Mouse (Mus musculus): Measurements from ENCODE around the gene Zfp687. TPM values are rescaled to one million over a fixed set of nuclear protein-coding genes. Genes with fewer than 3 reads are reported as not detected.

Zfp687 gene
- polyA plus RNA-seq, 1 experiment = 14.0 TPM

DNA sequence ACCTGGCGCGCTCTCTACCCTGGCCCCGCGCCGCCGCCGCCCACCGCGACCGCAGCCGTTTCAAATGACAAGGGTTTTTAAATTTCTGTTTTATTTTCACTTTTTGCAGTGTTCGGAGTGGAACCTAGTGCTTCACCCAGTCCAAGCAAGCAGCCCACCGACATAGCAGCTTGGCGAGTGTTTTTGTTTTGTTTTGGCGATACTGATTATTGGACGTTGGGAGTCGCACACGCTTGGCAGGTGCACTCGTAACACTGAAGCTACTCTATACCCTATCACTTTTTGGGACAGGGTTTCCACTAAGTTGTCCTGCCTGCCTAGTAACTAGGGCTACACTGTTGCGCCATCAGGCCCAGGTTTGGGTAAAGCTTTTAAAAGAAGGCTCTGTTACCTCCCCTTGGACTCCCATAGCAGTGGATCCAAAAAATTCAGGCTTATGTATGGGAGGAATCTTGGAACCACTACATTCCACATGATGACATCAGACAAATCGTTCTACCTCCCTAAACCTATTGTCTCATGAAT lies 1.3 kb upstream of the Zfp687 start:
- DNase-seq (ENCODE audit: low spot score) = no peak

DNA sequence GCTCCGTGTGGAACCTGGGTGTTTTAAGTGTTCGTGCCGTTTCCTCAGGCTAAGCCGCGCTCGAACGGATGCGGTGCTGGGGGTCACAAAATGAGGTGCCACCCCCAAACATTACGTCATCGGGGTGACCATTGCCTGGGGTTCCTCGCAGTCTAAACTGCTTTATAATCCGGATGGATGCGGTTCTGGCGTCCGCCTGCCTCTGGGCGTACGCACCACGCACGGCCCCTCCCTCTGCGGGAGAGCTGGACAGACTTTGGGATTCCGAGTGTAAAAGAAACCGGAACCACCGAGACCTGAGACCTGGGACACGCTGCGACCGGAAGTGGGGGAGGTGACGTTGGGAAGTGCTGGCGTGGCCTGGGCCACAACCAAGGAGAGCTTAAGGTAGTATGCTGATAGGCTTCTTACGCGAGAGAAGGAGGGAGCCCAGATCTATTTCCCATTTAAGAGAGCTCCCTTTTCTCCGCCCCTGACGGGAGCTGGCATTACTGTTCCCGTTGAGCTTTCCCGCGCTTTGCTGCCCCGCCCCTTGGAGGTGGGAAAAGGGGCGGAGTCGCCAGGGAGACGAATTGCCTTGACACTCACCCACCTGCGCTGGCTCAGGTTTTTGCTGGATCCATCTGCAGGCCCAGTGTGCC lies 763 bp upstream of the Zfp687 start:
- DNase-seq (ENCODE audit: low spot score) = peak; percentile 86

DNA sequence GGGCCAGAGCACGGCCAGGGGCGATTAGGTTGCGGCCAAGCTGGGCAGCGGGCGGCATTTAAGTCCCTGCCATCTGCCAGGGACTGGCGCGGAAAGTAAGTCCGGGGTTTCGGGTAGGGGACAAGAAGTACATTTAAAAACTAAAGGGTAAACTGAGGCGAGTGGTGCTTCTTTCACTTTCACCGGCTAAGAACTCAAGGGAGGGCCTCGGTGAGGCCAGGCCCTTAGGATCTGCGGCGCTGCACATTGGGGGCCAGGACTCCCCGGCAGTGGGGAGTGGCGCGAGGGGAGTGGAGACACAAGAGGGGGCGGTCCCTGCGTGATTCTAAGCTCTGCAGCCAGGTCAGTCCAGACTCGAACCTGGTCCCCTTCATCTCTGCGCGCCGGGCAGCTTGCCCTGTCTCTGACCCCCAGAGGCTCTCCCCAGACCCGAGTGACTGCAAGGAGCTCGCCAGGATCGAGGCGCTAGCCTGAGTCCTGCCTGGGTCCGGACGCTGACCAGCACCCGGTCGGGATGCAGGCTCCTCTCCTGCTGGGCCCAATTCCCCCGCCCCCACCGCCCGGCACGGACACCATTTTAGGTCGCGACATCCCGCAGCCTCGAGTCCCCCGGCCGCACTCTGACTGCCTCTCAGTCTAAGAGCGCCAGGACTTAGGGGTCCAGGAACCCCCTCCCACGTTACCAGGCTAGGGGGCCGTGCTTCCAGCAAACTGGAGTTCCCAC lies 658 bp downstream of the Zfp687 start:
- no peak for DNase-seq (ENCODE audit: low spot score)

DNA sequence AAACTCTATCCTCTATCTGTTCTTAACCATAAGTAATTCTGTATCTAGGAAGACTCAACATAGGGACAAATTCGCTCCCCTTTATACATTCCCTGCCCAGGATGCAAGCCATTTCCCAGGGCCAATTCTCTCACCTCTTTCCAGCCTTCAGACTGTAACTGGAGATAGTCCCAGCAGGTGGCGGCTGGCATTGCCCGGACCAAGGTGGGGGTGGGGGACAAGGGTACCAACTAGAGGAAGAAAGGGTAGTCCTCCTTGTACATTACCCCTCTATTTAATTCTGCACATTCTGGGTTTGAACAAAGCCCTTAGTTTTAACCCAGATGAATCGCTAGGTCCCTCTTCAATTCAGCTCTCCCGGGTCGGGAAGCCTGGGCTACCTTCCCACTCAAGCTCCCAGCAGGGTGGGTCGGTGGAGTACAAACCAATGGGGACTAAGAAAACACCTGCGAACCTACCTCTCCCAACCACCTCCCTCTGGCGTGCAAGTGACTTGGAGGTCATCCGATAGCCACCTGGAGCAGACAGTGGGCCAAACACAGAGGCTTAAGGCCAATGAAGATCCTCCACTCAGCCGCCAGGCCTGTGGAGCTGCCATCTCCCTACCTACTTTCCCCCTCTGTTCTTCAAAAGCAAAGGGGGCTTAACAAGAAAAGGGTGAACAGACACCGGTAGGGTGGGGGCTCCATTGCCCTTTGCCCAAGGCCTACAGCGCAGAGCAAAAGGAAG lies 1.4 kb downstream of the Zfp687 start:
- no peak for DNase-seq (ENCODE audit: low spot score)

GRCm38 (mm10) chr3:95012982-95013381 lies 2.3 kb downstream of the Zfp687 start:
- DNase-seq (ENCODE audit: low spot score) = no peak

DNA sequence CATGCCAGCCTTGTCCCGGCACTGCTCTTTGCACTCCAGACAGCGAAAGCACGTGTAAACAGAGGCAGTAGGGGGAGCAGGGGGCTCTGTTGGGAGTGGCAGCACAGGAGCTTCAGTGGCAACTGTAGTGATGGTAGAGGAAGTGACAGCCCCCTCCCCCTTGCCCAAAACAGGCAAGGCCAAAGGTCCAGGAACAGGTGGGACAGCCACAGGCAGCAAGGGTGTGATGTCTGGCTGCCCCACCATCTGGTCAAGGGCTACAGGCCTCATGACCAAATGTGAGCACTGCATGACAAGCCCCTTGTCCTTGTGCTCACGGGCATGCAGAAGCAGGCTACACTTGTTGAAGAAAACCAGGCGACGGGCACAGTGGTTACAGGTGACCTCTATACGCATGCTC lies 4.9 kb downstream of the Zfp687 start:
- DNase-seq (ENCODE audit: low spot score) = no peak

DNA sequence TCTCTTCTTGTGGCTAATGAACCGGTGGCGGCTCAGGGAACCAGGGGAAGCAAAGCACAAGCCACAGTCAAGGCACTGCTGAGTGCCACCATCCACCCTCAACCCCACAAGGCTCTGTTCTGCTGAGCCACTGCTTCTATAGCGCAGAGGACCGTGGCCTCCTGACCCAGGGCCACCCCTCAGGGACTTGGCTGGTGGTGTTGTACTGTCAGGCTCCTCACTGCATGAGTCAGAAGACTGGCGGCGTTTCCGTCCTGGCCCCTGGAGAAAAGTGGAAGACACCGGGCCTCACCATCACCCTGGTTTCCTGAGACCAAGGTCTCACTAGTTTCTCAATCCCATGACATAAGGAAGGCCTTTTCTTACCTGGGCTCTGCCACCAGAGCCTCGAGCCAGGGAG lies 7.5 kb downstream of the Zfp687 start:
- no peak for DNase-seq (ENCODE audit: low spot score)

DNA sequence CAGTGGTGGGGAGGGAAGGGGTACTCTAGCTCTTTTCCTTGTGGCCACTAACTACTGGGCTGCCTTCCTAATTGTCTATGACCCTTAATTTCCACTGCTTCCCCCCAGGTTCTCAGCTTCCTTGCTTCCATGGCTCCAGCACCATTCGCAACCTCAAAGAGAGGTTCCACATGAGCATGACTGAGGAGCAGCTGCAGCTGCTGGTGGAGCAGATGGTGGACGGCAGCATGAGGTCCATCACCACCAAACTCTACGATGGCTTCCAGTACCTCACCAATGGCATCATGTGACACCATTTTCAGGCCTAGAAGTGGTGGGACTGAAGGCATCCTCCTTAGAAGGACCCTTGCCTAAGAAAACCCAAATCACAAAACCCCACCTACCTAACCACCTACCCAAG lies 9.6 kb downstream of the Zfp687 start:
- DNase-seq (ENCODE audit: low spot score) = no peak

GRCm38 (mm10) chr3:95003273-95003672 lies 12.0 kb downstream of the Zfp687 start:
- DNase-seq (ENCODE audit: low spot score) = no peak

- DNase-seq (ENCODE audit: low spot score) = no peak
These were observed 12.7 kb downstream of the Zfp687 start for GRCm38 (mm10) chr3:95002569-95002968.

GRCm38 (mm10) chr3:94996946-94997345 lies 18.3 kb downstream of the Zfp687 start:
- DNase-seq (ENCODE audit: low spot score) = no peak

DNA sequence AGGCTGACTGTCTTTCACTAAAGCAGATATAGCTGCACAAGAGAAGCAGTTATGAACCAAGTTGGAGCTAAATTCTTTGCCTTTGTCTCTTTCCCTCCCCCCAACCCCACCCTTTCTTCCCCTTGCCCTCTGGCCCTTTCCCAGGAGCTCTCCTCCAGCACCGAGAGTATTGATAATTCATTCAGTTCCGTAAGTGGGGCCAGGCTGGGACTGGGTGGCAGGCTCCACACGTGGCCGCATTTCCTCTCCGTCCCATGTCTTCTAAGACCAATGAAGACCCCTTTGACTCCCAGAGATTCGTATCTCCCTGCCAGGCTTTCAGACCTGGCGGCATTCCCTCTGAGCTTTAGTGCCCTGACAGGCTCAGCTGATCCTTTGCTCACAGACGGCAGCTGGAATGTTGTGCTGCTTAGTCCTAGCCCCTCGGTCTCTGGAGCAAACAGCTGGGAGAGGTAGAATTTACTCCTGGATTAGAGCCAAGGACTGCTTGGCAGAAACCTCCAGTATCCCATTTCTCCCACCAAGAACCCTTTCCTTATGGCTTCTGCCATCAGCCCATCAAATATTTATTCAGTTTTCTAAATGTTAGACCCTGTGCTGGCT lies 26.0 kb downstream of the Zfp687 start:
- no peak for DNase-seq (ENCODE audit: low spot score)

DNA sequence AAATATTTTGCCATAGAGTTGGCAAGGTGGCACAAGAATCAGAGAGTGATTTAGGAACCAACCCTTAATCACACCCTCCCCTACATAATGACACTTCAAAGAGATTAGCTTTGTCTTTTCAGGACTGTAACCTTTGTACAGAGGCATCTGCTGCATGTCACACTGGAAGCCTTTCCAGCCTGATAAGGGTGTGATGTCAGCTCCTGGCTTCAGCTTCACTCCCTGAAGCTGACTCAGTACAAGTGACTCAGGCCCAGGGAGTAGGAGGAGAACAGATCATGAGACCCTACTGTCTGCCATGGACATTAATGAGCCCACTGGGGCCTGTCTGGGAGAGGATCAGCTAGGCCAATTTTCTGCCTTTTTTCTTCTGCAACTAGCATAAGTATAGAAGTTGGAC lies 27.7 kb downstream of the Zfp687 start:
- no peak for DNase-seq (ENCODE audit: low spot score)

DNA sequence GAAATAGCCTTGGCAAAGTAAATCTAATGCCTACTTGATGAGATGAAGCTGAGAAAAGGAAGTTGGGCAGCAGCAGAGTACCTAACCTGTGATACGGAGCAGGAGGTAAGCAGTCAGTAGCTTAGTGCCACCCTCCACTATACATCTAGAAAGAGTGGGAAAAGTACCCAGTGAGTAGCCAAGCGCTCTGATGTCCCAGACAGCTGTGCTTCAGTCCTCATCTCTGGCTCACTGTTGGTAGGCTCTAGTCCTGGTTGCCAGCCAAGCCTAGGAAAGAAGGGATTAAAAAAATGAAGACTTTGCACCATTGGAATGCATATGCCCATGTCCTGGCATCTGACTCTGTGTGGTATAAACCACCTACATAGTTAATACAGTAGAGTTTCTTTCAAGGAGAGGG lies 29.7 kb downstream of the Zfp687 start:
- DNase-seq (ENCODE audit: low spot score) = no peak

GRCm38 (mm10) chr3:94984312-94984711 lies 30.9 kb downstream of the Zfp687 start:
- no peak for DNase-seq (ENCODE audit: low spot score)

GRCm38 (mm10) chr3:94974528-94975422 lies 40.5 kb downstream of the Zfp687 start, which contains the start of gene Pi4kb:
Pi4kb (plus strand) TSS chr3:94974731.
- peak; percentile 76 for DNase-seq (ENCODE audit: low spot score)

- no peak for DNase-seq (ENCODE audit: low spot score)
These were observed 41.2 kb downstream of the Zfp687 start for GRCm38 (mm10) chr3:94974026-94974527.

DNA sequence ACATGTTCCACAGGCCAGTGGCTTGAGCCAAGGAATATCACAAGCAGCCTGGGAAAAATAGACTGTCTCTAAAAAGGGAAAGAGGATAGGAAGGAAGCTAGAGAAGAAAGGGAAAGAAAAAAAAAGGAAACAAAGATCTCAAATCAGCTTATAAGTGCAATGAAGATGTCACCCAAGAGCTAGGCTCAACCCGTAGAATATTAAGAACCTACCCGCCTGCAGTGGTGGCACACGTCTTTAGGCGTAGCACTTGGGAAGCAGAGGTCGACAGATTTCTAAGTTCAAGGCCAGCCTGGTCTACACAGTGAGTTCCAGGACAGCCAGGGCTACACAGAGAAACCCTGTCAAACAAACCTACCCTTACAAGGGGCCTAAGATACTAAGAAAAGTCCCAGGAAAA lies 41.6 kb downstream of the Zfp687 start:
- no peak for DNase-seq (ENCODE audit: low spot score)

GRCm38 (mm10) chr3:94972552-94972951 lies 42.7 kb downstream of the Zfp687 start:
- DNase-seq (ENCODE audit: low spot score) = no peak

GRCm38 (mm10) chr3:94965878-94966277 lies 49.4 kb downstream of the Zfp687 start:
- no peak for DNase-seq (ENCODE audit: low spot score)

GRCm38 (mm10) chr3:94964989-94965388 lies 50.3 kb downstream of the Zfp687 start:
- DNase-seq (ENCODE audit: low spot score) = no peak
